ENCODE assay signal across 8 mouse cellular contexts in genomic region chr5:114784622-114785165, GRCm38 (mm10). TPM values are rescaled to one million over a fixed set of nuclear protein-coding genes. Genes with fewer than 3 reads are reported as not detected.
DNase-seq lines count a peak whose midpoint lies in the region; ATAC-seq and TF ChIP-seq lines count a peak whose summit lies in the region.

No protein-coding gene starts in this region.

- peak; percentile 99 for TF ChIP-seq EP300 in heart, adult 2 months (IDR thresholded peaks at IDR 0.05; ENCODE audit: insufficient read depth, low read depth, low read length)

- peak overlapping the region; percentile 89 for H3K27ac ChIP-seq in heart, adult 2 months
- peak overlapping the region; percentile 81 for H3K27ac ChIP-seq in liver, embryonic 13.5 days
- H3K27ac ChIP-seq in stomach, embryonic 16.5 days (ENCODE audit: low read length): peak overlapping the region; percentile 56; the same call in 1 of the 2 replicates
- H3K27ac ChIP-seq in midbrain, embryonic 11.5 days (ENCODE audit: low read depth, low read length): no peak overlapping the region

- H3K4me3 ChIP-seq in heart, adult 2 months: no peak overlapping the region
- peak overlapping the region; percentile 21; the same call in 1 of the 2 replicates for H3K4me3 ChIP-seq in liver, embryonic 13.5 days (replicated peaks)
- no peak overlapping the region for H3K4me3 ChIP-seq in stomach, embryonic 16.5 days (replicated peaks; ENCODE audit: low read length)
- H3K4me3 ChIP-seq in midbrain, embryonic 11.5 days (ENCODE audit: low read depth, low read length): no peak overlapping the region

- H3K36me3 ChIP-seq in heart, adult 2 months (ENCODE audit: control insufficient read depth, insufficient read depth, low read length): no peaks in the 10 kb centered on the region
- H3K36me3 ChIP-seq in liver, embryonic 13.5 days: peaks cover 46% of the 10 kb centered on the region
- H3K36me3 ChIP-seq in stomach, embryonic 16.5 days (ENCODE audit: control insufficient read depth, insufficient read depth, low read length): 0 out of 2 replicates have a peak, but pooled peaks cover 12% of the 10 kb centered on the region
- H3K36me3 ChIP-seq in midbrain, embryonic 11.5 days (ENCODE audit: control insufficient read depth, insufficient read depth, low read length): no peaks in the 10 kb centered on the region

- no peak for TF ChIP-seq CTCF in heart, adult 2 months (IDR thresholded peaks at IDR 0.05)

- peak overlapping the region; percentile 30 for H3K9ac ChIP-seq in heart, adult 2 months (ENCODE audit: low read depth, low read length)
- peak overlapping the region; percentile 63 for H3K9ac ChIP-seq in liver, embryonic 13.5 days
- H3K9ac ChIP-seq in stomach, embryonic 16.5 days (ENCODE audit: low read length): no peak overlapping the region; the same call in 1 of the 2 replicates
- H3K9ac ChIP-seq in midbrain, embryonic 11.5 days (ENCODE audit: low read length): no peak overlapping the region

- peak overlapping the region; percentile 56 for H3K4me2 ChIP-seq in liver, embryonic 13.5 days
- no peak overlapping the region for H3K4me2 ChIP-seq in stomach, embryonic 16.5 days (ENCODE audit: low read depth, low read length)
- no peak overlapping the region for H3K4me2 ChIP-seq in midbrain, embryonic 11.5 days

- TF ChIP-seq POLR2A in heart, adult 2 months (IDR thresholded peaks at IDR 0.05; ENCODE audit: insufficient read depth, low read depth, low read length): no peak

- peaks cover 8% of the 10 kb centered on the region for H3K79me2 ChIP-seq in heart, adult 2 months (replicated peaks; ENCODE audit: control insufficient read depth, insufficient read depth, low read length)

- intact Hi-C loops in heart, adult 2 months (cut with DNase I): no loop called here

- no peaks in the 10 kb centered on the region for H3K9me3 ChIP-seq in liver, embryonic 13.5 days (replicated peaks)
- H3K9me3 ChIP-seq in stomach, embryonic 16.5 days (replicated peaks; ENCODE audit: control insufficient read depth, low read length): no peaks in the 10 kb centered on the region
- H3K9me3 ChIP-seq in midbrain, embryonic 11.5 days (ENCODE audit: control insufficient read depth, low read length): no peaks in the 10 kb centered on the region

- peaks cover 8% of the 10 kb centered on the region for H3K4me1 ChIP-seq in heart, adult 2 months (ENCODE audit: control insufficient read depth, insufficient read depth, low read length)
- H3K4me1 ChIP-seq in liver, embryonic 13.5 days (replicated peaks): peaks cover 63% of the 10 kb centered on the region
- peaks cover 6% of the 10 kb centered on the region; the same call in 1 of the 2 replicates for H3K4me1 ChIP-seq in stomach, embryonic 16.5 days (ENCODE audit: control insufficient read depth, insufficient read depth, low read length)
- H3K4me1 ChIP-seq in midbrain, embryonic 11.5 days (ENCODE audit: control insufficient read depth, insufficient read depth, low read length): no peaks in the 10 kb centered on the region; the same call in 1 of the 2 replicates

- peak; percentile 63 for DNase-seq in ovary, adult 18-20 months (ENCODE audit: low spot score)
- DNase-seq in ovary, postnatal 10 days (ENCODE audit: low spot score): no peak
- DNase-seq in heart, adult 2 months: peak; percentile 73 to 76
- DNase-seq in liver, embryonic 13.5 days: peak; percentile 57
- DNase-seq in midbrain, embryonic 11.5 days (ENCODE audit: low spot score, missing footprints): no peak
- DNase-seq in gastrocnemius, adult 18-20 months (ENCODE audit: low spot score): no peak
- no peak for DNase-seq in thymus, postnatal 0 days (ENCODE audit: low spot score)

- 13% methylated on average over 16 of the region's 16 CpGs for WGBS in heart, adult 2 months
- WGBS in liver, embryonic 13.5 days (ENCODE audit: insufficient replicate concordance): 13% methylated on average over 16 of the region's 16 CpGs
- WGBS in stomach, embryonic 16.5 days: 56% methylated on average over 16 of the region's 16 CpGs
- 84% methylated on average over 15 of the region's 16 CpGs for WGBS in midbrain, embryonic 11.5 days

- no peaks in the 10 kb centered on the region for H3K27me3 ChIP-seq in heart, adult 2 months (ENCODE audit: control insufficient read depth, insufficient read depth, low read length)
- no peaks in the 10 kb centered on the region for H3K27me3 ChIP-seq in liver, embryonic 13.5 days
- no peaks in the 10 kb centered on the region for H3K27me3 ChIP-seq in stomach, embryonic 16.5 days (ENCODE audit: control insufficient read depth, insufficient read depth, low read length)
- H3K27me3 ChIP-seq in midbrain, embryonic 11.5 days (ENCODE audit: control insufficient read depth, insufficient read depth, low read length): no peaks in the 10 kb centered on the region

- ATAC-seq in liver, embryonic 13.5 days (ENCODE audit: low read depth): peak; percentile 82
- peak; percentile 41; the same call in 1 of the 2 replicates for ATAC-seq in stomach, embryonic 16.5 days (ENCODE audit: insufficient read depth, low FRiP score)
- no peak for ATAC-seq in midbrain, embryonic 11.5 days (ENCODE audit: low FRiP score)

RNA-seq across cellular contexts. Expression of gene Git2, which starts 9.4 kb away (rescaled TPM):
- 10 to 100 TPM; 27.6 to 28.7 TPM for total RNA-seq in heart, adult 2 months (2021)
- polyA plus RNA-seq in heart, adult 2 months (2012; rRNA removed): 32.6 and 35.3 TPM in 2 replicates
- polyA plus RNA-seq in liver, embryonic 13.5 days (2015; fragmentation: Nextera tagmentation; extraction: Ambion mirVana): 14.8 and 16.3 TPM in 2 replicates
- polyA plus RNA-seq in stomach, embryonic 16.5 days (2015; fragmentation: Nextera tagmentation; extraction: Ambion mirVana): 35.9 and 42.0 TPM in 2 replicates
- polyA plus RNA-seq in midbrain, embryonic 11.5 days (2014; fragmentation: Nextera tagmentation; extraction: Ambion mirVana): 29.5 and 30.0 TPM in 2 replicates
- total RNA-seq in gastrocnemius, adult 18-20 months (2021): 10 to 100 TPM; 13.3 to 16.2 TPM
- 72.3 and 75.1 TPM in 2 replicates for polyA plus RNA-seq in thymus, postnatal 0 days (2015; fragmentation: Nextera tagmentation; extraction: Ambion mirVana)

RNA-seq across cellular contexts. Expression of gene Ankrd13a, which starts 10.2 kb away (rescaled TPM):
- total RNA-seq in heart, adult 2 months (2021): 10 to 100 TPM; 31.4 to 32.9 TPM
- 21.3 and 32.2 TPM in 2 replicates for polyA plus RNA-seq in heart, adult 2 months (2012; rRNA removed)
- polyA plus RNA-seq in liver, embryonic 13.5 days (2015; fragmentation: Nextera tagmentation; extraction: Ambion mirVana): 43.3 and 49.0 TPM in 2 replicates
- polyA plus RNA-seq in stomach, embryonic 16.5 days (2015; fragmentation: Nextera tagmentation; extraction: Ambion mirVana): 12.7 and 13.1 TPM in 2 replicates
- polyA plus RNA-seq in midbrain, embryonic 11.5 days (2014; fragmentation: Nextera tagmentation; extraction: Ambion mirVana): 64.7 and 71.9 TPM in 2 replicates
- total RNA-seq in gastrocnemius, adult 18-20 months (2021): 10 to 100 TPM; 16.1 to 17.3 TPM
- 80.3 and 86.3 TPM in 2 replicates for polyA plus RNA-seq in thymus, postnatal 0 days (2015; fragmentation: Nextera tagmentation; extraction: Ambion mirVana)

RNA-seq across cellular contexts. Expression of gene 1500011B03Rik, which starts 38.6 kb away (rescaled TPM):
- 1 to 10 TPM; 3.2 to 4.9 TPM for total RNA-seq in heart, adult 2 months (2021)
- polyA plus RNA-seq in heart, adult 2 months (2012; rRNA removed): 4.3 and 7.4 TPM in 2 replicates
- polyA plus RNA-seq in liver, embryonic 13.5 days (2015; fragmentation: Nextera tagmentation; extraction: Ambion mirVana): 31.0 and 32.0 TPM in 2 replicates
- polyA plus RNA-seq in stomach, embryonic 16.5 days (2015; fragmentation: Nextera tagmentation; extraction: Ambion mirVana): 66.8 and 71.8 TPM in 2 replicates
- polyA plus RNA-seq in midbrain, embryonic 11.5 days (2014; fragmentation: Nextera tagmentation; extraction: Ambion mirVana): 150 and 157 TPM in 2 replicates
- 1 to 10 TPM; 3.4 to 4.0 TPM for total RNA-seq in gastrocnemius, adult 18-20 months (2021)
- polyA plus RNA-seq in thymus, postnatal 0 days (2015; fragmentation: Nextera tagmentation; extraction: Ambion mirVana): 119 and 139 TPM in 2 replicates

Comparison
In these comparisons a context has a peak if more than half of its experiments do, and no peak if none do; other contexts are left out.
1. DNase-seq: peak in ovary, adult 18-20 months (single experiment), heart, adult 2 months (2 of 2) and liver, embryonic 13.5 days (single experiment); none in ovary, postnatal 10 days (single experiment), midbrain, embryonic 11.5 days (single experiment), gastrocnemius, adult 18-20 months (single experiment) and thymus, postnatal 0 days (single experiment).
2. H3K9ac ChIP-seq: peak in heart, adult 2 months (single experiment) and liver, embryonic 13.5 days (single experiment); none in stomach, embryonic 16.5 days (single experiment) and midbrain, embryonic 11.5 days (single experiment).